Mouse (Mus musculus) ES-E14 (cell line): ENCODE measurements at regions not wholly inside any gene's neighbourhood (a gene's known extent, or its start where the extent isn't known, plus 50 kb on each side); places are given as distances from the start of the nearest gene placed in this dataset.

Source experiments
- MAFK ChIP-seq: IDR thresholded peaks from 2 replicates; pipeline ENCODE4 v1.6.1; 2014; ENCODE audit warnings: mild to moderate bottlenecking, low read depth, low read length, inconsistent platforms; ENCODE audit not compliant: insufficient read depth
- ZC3H11A ChIP-seq: IDR thresholded peaks from 2 replicates; pipeline ENCODE4 v1.6.1; 2012; ENCODE audit warnings: low read depth, mild to moderate bottlenecking, inconsistent platforms, low read length, borderline replicate concordance
- ZNF384 ChIP-seq: IDR thresholded peaks from 2 replicates; pipeline ENCODE4 v1.6.1; 2012; ENCODE audit warnings: low read depth, low read length, inconsistent platforms

GRCm38 (mm10) chr2:79022954-79023353, 155.0 kb downstream of the Ube2e3 start:
- no peak for TF ChIP-seq MAFK
- TF ChIP-seq ZC3H11A = no peak
- TF ChIP-seq ZNF384 = no peak
